Mouse (Mus musculus) neutrophil, adult 5-6 weeks (primary cell): Measurements from ENCODE around the gene Cd22. TPM values are rescaled to one million over a fixed set of nuclear protein-coding genes. Genes with fewer than 3 reads are reported as not detected.
"Not testable (repeated sequence)": the region's sequence is repeated elsewhere in the genome, so short reads cannot be mapped to it uniquely, and the experiment has no call there.

ENCODE experiments used
- ATAC-seq: fragments of 151-379, 151-347 bp; 2 replicates; pipeline ENCODE4 v1.8.0; 2017; ENCODE audit warnings: mild to moderate bottlenecking, moderate TSS enrichment; ENCODE audit not compliant: insufficient number of reproducible peaks, poor library complexity, low FRiP score, severe bottlenecking; ENCODE audit errors: extremely low read depth
- total RNA-seq: library from RNA; stranded (forward); fragments of 200-1000 nt; gene quantifications from 2 replicates; pipeline ENCODE4 v1.2.3, GENCODE M21; 2017

The Cd22 gene
- 493 and 656 TPM in 2 replicates for total RNA-seq

DNA sequence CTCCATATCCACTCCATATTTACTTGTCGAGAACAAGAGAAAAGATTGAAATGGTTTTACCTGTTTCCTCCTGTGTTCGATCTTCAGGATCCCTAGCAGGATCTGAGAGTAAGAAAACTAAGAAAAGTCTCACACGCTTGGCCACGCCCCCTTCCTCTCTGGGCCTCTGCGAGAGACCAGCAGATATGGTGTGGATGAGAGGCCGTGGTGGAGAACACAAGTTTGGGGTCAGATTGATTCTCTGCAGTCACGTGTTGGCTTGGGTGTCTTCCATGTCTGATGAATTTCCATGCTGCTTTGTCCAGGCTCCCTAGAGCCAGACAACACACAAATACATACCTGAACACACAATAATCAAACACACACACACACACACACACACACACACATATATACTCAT lies at the start of gene Cd22:
Gene Cd22 (minus strand): TSS at position 167 of the 400 bp plus-strand sequence.
- ATAC-seq, result no peak

DNA sequence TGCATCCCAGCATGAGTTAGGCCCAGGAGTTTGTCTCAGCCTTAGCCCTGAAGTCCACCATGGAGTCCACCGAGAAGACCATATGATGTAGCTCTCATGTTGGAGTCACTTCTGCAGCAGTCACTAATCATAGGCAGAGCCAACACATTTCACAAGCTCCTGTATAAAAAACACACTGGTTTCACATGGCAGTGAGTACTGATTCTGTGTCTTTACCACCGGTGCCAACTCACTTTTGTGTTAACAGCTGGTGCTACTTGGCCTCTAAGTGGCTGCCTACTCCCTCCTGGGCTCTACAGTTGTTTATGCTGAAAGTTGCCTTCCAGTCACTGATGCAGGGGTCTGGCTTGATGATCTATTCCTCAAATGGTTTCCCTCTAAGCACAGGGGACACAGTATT lies 44.4 kb upstream of the Cd22 start, which contains the start of gene Hamp2:
Gene Hamp2 (minus strand): TSS at position 101 of the 400 bp plus-strand sequence.
- ATAC-seq, result not testable (repeated sequence)

DNA sequence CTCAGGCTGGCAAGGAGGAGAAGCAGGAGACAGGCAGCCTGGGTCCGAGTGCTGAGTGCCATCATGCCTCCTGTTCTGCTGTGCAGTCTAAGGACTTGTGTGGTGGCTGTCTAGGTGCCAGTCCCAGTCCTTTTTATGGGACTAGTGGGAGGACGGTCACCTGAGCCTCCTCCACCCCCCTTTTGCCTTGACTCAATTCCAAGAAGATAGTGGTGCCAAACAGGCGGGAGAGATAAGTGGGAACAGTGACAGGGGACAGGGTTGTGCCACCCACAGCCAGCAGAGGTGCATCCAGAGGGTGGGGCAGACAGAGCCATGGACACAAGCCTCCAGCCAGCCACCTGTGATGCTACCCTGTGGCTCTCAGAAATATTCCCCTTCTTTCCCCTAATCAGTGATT lies 43.9 kb upstream of the Cd22 start:
- ATAC-seq, result no peak

DNA sequence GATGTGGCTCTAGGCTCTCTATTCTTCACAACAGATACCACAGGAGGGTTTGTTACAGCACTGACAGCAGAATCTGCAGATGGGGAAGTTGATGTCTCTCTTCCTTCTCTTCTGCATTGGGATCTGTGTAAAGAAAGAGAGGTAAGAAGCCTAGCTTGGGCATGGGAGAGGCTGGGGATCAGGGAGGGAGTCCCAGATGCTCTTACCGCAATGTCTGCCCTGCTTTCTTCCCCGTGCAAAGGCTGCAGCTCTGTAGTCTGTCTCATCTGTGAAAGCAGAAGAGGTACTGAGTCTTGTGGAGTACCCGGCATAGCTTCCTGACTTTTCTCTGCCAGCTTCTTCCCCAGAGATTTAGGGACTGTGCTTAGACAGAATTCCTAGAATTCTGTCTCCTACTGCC lies 42.3 kb upstream of the Cd22 start:
- not testable (repeated sequence) for ATAC-seq

DNA sequence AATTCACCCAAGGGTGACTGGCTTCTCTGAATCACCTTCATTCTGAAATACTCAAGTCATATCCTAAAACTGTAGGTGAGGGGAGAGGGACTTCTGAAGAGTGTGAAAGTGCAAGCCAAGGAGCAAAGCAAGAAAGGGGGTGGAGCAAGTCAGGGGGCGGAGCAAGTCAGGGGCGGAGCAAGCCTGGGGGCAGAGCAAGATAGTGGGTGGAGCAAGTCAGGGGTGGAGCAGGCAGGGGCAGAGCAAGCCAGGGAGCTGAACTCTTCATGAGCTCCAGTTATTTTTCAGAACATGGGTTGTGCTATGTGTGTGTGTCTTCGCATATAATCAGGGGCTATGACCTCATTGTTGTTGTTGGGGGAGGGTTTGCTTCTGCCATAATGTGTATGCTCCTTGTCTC lies 40.1 kb upstream of the Cd22 start:
- no peak for ATAC-seq

DNA sequence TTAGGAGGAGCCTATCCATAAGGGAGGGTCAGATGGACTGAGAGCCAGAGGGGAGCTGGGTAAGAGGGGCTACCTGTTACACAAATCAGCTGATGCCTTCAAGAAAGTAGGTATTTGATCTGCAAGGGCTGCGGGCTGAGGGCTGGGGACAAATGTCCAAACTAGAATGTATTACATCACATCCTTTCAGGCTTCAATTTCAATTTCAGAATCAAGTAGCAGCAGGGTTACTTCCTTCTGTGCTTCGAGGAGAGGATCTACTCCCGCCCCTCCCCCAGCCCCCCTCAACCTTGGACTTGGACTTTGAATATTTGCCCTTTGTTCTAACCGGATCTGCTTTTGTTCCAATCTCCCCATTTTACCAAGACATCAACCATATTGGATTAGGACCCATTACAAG lies 37.1 kb upstream of the Cd22 start:
- no peak for ATAC-seq

DNA sequence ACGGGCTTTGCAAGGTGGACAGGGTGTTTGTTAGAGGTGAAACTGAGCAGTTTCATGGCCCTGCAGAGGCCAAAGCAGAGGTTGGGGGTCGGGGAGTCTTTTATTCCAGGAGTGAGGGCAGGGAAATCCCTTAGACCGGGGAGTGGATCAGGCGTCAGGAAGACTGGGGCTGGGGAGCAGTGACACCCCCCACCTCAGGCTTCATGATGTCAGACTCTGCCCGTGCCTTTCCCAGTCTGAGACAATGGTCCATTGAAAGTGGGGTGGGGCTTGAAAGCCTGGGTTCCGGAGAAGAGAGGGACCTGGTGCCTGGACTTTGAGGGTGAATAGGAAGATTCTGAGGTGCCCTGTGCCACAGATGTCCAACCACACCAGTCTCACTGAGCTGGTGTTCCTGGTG lies 36.6 kb upstream of the Cd22 start:
- no peak for ATAC-seq

DNA sequence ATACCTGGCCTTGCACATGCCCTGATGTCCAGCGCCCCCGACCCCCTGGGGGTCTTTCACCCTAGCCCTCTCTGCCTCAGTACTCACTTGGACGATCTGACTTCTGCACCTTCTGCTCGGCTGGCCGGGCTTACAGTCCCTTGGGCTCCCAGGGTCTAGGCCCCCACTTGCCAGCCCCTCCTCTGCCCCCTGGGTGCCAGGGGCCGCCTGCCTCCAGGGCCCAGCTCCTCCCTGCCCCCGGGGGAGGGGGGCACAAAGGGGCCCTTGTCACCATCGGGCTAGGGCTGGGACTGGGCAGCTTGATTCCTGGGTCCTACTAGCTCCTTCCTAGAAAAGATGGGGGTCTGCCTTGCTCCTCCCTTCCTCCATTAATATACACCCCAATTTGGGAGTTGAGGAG lies 34.6 kb upstream of the Cd22 start, which contains the start of gene Mag:
Gene Mag (minus strand): TSS at position 142 of the 400 bp plus-strand sequence.
- ATAC-seq, result no peak

DNA sequence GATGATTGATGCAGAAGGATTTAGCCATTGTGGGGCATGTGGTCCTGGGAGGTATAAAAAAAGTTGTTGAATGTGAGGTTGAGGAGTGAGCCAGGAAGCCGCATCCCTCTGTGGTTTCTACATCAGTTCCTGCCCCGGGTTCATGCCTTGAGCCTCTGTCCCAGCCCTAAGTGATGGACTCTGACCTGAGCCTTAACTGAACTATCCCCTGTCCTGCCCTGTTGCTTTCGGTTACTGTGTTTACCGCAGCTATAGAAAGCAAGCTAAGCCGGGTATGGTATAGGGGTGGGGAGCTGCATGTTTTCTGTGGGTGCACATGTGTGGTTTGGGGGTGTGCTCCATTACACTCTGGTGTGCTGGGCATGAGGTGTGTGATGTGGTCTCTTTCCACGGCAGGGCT lies 29.6 kb upstream of the Cd22 start:
- no peak for ATAC-seq

DNA sequence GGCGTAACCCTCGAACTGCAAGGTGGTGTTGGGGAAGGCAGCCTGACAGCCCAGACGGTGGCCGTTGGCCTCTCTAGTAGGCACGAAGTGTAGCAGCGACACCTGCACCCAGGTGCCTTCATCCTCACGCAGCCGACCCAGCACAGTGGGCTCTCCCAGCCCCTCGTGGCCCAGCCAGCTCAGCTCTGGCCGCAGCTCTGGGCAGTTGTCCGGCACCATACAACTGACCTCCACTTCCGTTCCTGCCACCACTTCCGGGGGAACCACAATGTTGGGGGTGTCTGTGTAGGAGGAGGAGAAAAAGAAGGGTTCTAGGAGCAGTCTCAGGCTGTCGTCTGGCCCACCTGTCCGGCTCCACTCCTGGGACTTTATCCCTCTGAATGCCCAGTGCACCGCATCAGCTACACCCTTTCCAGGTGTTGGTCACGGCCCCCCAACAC lies 28.9 kb upstream of the Cd22 start:
- no peak; the same call in 1 of the 2 replicates for ATAC-seq

DNA sequence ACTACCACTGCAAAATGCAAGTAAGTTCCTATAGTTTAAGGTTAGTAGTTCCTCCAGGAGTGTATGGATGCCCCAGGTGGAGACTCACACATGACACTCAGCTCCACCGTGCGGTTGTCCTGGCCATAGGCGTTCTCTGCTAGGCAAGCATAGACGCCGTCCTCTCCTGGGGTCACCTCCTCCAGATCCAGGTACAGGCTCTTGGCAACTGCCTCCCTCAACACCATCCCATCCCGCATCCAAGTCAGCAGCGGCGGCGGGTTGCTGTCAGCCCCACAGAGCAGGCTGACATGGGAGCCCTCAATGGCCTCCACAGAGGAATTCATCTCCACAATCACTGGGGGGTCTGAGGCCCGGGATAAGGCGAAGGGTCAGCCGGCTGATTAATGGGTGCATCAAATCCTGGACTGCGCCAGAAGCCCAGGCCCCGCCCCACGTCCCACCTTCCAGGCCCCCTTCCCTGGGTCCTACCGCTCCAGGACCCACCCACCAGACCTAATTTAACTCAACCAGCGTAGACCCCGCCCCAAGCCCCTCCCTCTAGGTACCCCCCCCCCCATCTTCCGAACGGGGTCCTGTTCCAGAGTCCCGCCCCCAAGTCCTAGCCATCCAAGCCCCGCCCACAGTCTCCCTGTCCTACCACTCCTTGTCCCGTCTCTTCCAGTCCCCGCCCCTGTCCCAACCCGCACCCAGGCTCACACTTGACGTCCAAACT lies 28.3 kb upstream of the Cd22 start:
- no peak for ATAC-seq

DNA sequence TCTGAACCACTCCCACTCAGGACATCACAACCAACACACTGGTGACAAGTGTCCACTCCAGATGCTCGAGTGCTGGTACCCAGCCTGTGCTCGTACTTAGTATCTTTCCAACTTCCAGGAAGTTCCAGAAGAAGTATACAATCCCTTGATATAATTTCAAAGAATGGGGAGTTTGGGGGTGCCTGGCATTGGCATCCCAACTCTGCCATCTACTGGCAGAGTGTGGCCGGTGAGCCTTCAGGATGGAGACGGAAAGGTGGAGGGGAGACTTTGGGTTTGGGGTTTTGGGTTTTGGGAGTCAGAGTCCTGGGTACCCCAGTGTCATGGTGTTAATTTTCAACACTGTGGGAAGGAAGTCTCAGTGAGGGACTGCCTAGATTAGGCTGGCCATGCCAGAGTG lies 23.9 kb upstream of the Cd22 start:
- ATAC-seq, result peak; percentile 57; the same call in 1 of the 2 replicates

DNA sequence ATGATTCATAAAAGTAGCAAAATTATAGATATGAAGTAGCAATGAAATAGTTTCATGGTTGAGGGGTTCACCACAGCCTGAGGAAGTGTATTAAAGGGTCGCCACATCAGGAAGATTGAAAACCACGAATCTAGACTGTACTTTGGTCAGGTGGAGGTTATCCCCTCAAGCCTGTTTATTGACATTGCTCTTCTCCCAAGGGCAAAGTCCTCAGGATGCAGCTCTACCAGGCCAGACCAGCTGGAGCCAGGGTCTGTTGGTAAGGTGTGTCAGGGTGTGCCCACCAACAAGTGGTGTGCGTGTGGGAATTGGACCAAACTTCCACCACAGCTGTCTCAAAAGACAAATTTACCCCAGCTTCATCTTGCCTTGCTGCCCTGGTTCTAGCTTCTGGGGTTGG lies 15.1 kb upstream of the Cd22 start:
- ATAC-seq, result no peak

DNA sequence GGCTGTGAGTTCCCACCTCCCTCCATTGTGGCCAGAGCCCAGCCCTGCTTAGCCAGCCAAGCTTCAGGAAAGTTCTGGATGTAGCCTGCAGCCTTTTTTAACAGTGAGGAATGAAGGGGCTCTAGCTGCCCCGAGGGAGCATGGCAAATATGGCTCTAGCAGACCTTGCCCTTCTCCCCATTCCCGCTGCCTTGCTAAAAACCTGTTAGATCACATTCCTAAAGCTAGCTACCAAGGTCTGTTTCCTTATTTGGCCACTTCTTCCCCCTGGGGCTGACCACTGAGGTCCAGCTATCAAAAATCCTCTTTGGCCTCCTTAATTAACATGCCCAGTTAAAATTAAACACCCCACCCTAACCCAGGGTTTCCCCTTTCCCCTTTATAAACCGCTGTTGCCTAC lies 12.4 kb upstream of the Cd22 start:
- ATAC-seq, result no peak

DNA sequence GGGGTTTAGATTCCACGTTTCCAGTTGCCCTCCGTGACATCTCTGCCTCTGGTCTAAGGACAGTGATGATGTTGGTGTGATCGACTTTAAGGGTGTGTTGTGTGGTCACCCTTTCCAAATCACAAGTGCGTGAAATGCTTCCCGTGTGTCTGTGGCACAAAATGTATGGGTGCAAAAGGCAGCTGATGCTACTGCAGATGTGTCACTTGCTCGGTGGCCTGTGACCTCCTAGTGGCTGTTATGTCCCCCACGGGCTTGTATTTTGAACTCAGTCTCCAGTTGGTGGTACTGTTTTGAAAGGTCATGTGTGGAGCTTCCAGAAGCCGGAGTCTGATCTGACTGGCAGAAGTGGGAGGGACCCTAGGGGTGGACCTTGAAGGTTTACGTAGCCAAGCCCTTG lies 11.6 kb upstream of the Cd22 start:
- ATAC-seq, result no peak

DNA sequence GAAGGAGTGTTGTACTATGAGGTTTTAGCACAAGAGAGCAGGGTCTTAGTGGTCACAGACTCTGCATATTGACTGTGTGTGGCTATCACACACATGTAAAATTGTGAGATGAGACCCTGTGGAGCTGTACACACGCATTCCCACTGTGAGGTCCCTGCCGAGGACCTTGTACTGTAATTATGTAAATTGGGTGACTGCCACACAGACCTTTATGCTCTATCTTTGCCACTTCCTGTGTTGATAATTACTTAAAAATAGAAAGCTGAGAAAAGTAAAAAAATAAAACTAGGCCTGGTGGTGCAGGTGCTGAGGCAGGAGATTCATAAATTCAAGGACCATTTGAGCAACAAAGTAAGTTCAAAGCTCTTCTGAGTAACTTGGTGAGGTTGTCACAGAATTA lies 10.5 kb upstream of the Cd22 start:
- ATAC-seq, result no peak

DNA sequence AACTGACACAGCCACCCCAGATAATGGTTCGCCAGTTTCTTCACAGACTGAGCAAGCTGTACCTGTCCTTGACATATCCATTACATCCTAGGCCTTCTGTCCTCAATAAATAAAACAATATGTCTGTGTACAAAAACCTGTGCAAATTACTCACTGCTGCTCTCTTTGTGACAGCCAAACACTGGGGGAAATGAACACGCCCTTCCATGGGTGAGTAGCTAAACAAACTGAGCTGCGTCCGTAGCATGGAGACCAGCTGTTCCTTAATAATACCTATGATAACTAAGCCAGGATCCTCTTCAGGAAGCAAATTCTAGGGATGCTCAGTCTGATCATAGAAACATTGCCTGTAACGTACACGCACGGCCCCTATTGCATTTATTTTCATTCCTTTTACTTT lies 8.6 kb upstream of the Cd22 start:
- ATAC-seq, result no peak

DNA sequence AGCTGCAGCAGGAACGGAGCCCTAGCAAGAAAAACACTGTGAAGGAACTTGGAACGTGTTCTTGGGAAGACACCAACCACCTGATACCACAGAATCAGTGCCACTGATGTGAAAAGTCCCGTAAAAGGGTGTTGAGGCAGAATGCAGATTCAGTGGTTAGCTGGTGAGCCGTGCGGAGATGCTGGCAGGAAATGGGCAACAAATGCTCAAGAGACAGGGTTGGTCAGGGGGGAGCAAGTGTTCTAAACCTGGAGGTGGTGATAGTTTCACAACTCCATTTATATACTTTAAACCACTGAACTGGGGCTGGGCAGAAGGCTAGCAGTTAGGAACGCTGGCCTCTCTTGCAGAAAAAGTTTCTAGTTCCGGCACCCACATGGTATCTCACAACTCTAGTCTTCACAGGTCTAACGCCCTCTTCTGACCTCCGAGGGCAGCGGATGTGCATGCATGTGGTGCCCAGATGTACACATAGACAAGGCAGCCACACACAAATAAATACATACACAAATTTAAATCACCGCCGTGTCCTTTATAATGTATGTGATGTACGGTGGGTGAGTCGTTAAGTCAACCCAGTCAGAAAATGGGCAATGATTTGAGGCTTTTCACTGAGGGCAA lies 7.5 kb upstream of the Cd22 start:
- peak; percentile 85 for ATAC-seq

DNA sequence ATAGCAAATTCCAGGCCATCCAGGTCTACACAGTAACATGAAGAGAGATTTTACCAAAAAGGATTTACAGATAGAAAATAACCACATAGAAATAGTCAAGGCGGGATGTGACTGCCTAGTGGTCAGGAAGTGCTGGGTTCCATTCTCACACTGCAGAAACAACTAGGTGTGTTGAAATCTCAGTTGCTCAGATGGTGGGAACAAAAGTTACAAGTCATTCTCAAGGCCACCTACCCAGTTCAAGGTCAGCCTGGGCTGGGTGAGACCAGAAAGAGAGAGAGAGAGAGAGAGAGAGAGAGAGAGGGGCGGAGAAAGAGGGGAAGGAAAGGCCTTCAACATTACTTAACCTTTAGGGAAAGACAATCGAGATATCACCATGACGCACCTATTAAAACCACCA lies 6.7 kb upstream of the Cd22 start:
- no peak for ATAC-seq

DNA sequence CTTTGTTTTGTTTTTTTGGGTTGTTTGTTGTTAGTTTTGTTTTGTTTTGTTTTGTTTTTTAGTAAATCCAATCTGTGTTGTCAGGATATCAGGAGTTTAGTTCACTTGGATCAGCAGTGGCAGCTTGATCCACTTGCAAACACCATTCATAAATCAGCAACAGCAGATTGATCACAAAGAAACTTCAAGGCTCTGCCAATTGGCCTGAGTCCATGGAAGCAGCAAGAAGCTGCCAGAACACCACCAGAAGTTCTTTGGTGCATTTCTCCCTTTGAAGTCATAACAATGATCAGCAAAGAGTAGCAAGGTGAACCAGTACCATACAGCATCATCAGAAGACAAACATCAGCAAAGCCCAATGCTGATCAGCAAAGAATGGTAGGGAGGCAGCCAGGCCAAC lies 3.9 kb upstream of the Cd22 start:
- ATAC-seq, result no peak

DNA sequence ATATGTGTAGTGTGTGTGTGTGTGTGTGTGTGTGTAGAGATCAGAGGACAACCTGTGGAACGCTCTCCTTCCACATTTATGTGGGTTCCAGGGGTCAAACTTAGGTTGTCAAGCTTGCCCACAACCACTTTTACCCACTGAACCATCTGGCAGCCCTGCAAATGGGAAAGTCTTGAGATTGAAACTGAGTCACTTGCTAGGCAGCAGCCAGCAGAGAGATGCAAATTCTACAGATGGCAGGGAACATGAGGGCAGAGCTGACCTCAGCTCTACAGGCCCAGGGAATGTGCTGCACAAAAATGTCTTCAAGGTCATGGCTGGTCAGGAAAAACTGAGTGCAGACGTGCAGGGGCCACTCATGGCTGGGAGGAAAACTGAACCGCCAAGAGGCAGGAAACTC lies 1.2 kb upstream of the Cd22 start:
- no peak for ATAC-seq
